ENCODE assay signal across 8 mouse cellular contexts in genomic region chr3:107931134-107931533, GRCm38 (mm10). TPM values are rescaled to one million over a fixed set of nuclear protein-coding genes. Genes with fewer than 3 reads are reported as not detected.
DNase-seq lines count a peak whose midpoint lies in the region; ATAC-seq lines count a peak whose summit lies in the region.

No protein-coding gene starts in this region.

- peak overlapping the region; percentile 37 to 38 for H3K4me3 ChIP-seq in heart, embryonic 14.5 days (ENCODE audit: control insufficient read depth in 1 of 2, insufficient read depth in 1 of 2, low read depth in 1 of 2, low read length in 2 of 2)
- H3K4me3 ChIP-seq in forebrain, embryonic 16.5 days (replicated peaks; ENCODE audit: low read length), result peak overlapping the region; percentile 44
- peak overlapping the region; percentile 35 for H3K4me3 ChIP-seq in liver, embryonic 15.5 days (replicated peaks)

- peaks cover 9 to 10% of the 10 kb centered on the region in 2 experiments for H3K4me1 ChIP-seq in heart, embryonic 14.5 days (ENCODE audit: control insufficient read depth in 2 of 2, insufficient read depth in 2 of 2, low read length in 2 of 2)
- H3K4me1 ChIP-seq in forebrain, embryonic 16.5 days (replicated peaks; ENCODE audit: control insufficient read depth, insufficient read depth, low read length), result peaks cover 15% of the 10 kb centered on the region
- H3K4me1 ChIP-seq in liver, embryonic 15.5 days (replicated peaks), result peaks cover 9% of the 10 kb centered on the region; the same call in 1 of the 2 replicates

- DNase-seq in heart, adult 9 months (ENCODE audit: low spot score in 2 of 2), result no peak
- DNase-seq in MN1 (ENCODE audit: low spot score), result peak; percentile 21
- no peak for DNase-seq in right cerebral cortex, adult 18-20 months
- DNase-seq in cerebellum, adult 11 months, result no peak
- DNase-seq in ovary, postnatal 36 days (ENCODE audit: low spot score), result no peak

- no peak for ATAC-seq in heart, embryonic 14.5 days (ENCODE audit: insufficient number of reproducible peaks, insufficient read depth, low FRiP score, low read depth)
- ATAC-seq in forebrain, embryonic 16.5 days, result no peak
- ATAC-seq in liver, embryonic 15.5 days (ENCODE audit: insufficient read depth), result no peak; the same call in 1 of the 2 replicates

- peak overlapping the region; percentile 65 for H3K9ac ChIP-seq in heart, embryonic 14.5 days (ENCODE audit: low read length)
- peak overlapping the region; percentile 57 for H3K9ac ChIP-seq in forebrain, embryonic 16.5 days (replicated peaks; ENCODE audit: low read depth, low read length)
- no peak overlapping the region for H3K9ac ChIP-seq in liver, embryonic 15.5 days

- peak overlapping the region; percentile 55 to 79 for H3K27ac ChIP-seq in heart, embryonic 14.5 days (replicated peaks in 1 of 2; ENCODE audit: control insufficient read depth in 1 of 2, insufficient read depth in 1 of 2, low read depth in 2 of 2, low read length in 2 of 2)
- H3K27ac ChIP-seq in forebrain, embryonic 16.5 days (ENCODE audit: low read length), result peak overlapping the region; percentile 78
- peak overlapping the region; percentile 55 for H3K27ac ChIP-seq in liver, embryonic 15.5 days (replicated peaks)

- H3K9me3 ChIP-seq in heart, embryonic 14.5 days (ENCODE audit: control insufficient read depth, low read length), result no peaks in the 10 kb centered on the region
- H3K9me3 ChIP-seq in forebrain, embryonic 16.5 days (ENCODE audit: control insufficient read depth, low read length), result no peaks in the 10 kb centered on the region
- no peaks in the 10 kb centered on the region for H3K9me3 ChIP-seq in liver, embryonic 15.5 days (replicated peaks)

- H3K4me2 ChIP-seq in heart, embryonic 14.5 days (ENCODE audit: low read length), result peak overlapping the region; percentile 63
- peak overlapping the region; percentile 61 for H3K4me2 ChIP-seq in forebrain, embryonic 16.5 days (ENCODE audit: low read length)
- H3K4me2 ChIP-seq in liver, embryonic 15.5 days, result peak overlapping the region; percentile 53

- no peaks in the 10 kb centered on the region for H3K36me3 ChIP-seq in heart, embryonic 14.5 days (ENCODE audit: control insufficient read depth, insufficient read depth, low read length)
- no peaks in the 10 kb centered on the region for H3K36me3 ChIP-seq in forebrain, embryonic 16.5 days (ENCODE audit: control insufficient read depth, insufficient read depth)
- H3K36me3 ChIP-seq in liver, embryonic 15.5 days (replicated peaks), result no peaks in the 10 kb centered on the region

- whole genome bisulfite sequencing in heart, embryonic 14.5 days, result 56% methylated on average over 2 of the region's 2 CpGs
- WGBS in forebrain, embryonic 16.5 days, result 44% methylated on average over 2 of the region's 2 CpGs
- WGBS in liver, embryonic 15.5 days (ENCODE audit: insufficient replicate concordance), result 43% methylated on average over 2 of the region's 2 CpGs

- H3K27me3 ChIP-seq in heart, embryonic 14.5 days (ENCODE audit: control insufficient read depth, insufficient read depth, low read length), result no peaks in the 10 kb centered on the region
- no peaks in the 10 kb centered on the region for H3K27me3 ChIP-seq in forebrain, embryonic 16.5 days (replicated peaks; ENCODE audit: control insufficient read depth, insufficient read depth, low read length)
- no peaks in the 10 kb centered on the region for H3K27me3 ChIP-seq in liver, embryonic 15.5 days

RNA-seq across cellular contexts. Expression of gene Gstm7, which starts 0.5 kb away (rescaled TPM):
- 20.1 and 22.2 TPM in 2 replicates for polyA plus RNA-seq in heart, embryonic 14.5 days (2014; fragmentation: Nextera tagmentation; extraction: Ambion mirVana)
- 65.5 and 70.7 TPM in 2 replicates for polyA plus RNA-seq in forebrain, embryonic 16.5 days (2015; fragmentation: Nextera tagmentation; extraction: Ambion mirVana)
- polyA plus RNA-seq in liver, embryonic 15.5 days (2015; fragmentation: Nextera tagmentation; extraction: Ambion mirVana), result 28.8 and 38.6 TPM in 2 replicates

RNA-seq across cellular contexts. Expression of gene Gstm6, which starts 12.4 kb away (rescaled TPM):
- 11.3 and 11.9 TPM in 2 replicates for polyA plus RNA-seq in heart, embryonic 14.5 days (2014; fragmentation: Nextera tagmentation; extraction: Ambion mirVana)
- 10.2 and 11.7 TPM in 2 replicates for polyA plus RNA-seq in forebrain, embryonic 16.5 days (2015; fragmentation: Nextera tagmentation; extraction: Ambion mirVana)
- 17.2 TPM in 2 replicates for polyA plus RNA-seq in liver, embryonic 15.5 days (2015; fragmentation: Nextera tagmentation; extraction: Ambion mirVana)

RNA-seq across cellular contexts. Expression of gene Gstm5, which starts 35.5 kb away (rescaled TPM):
- polyA plus RNA-seq in heart, embryonic 14.5 days (2014; fragmentation: Nextera tagmentation; extraction: Ambion mirVana), result 132 and 150 TPM in 2 replicates
- polyA plus RNA-seq in forebrain, embryonic 16.5 days (2015; fragmentation: Nextera tagmentation; extraction: Ambion mirVana), result 173 and 174 TPM in 2 replicates
- 158 and 174 TPM in 2 replicates for polyA plus RNA-seq in liver, embryonic 15.5 days (2015; fragmentation: Nextera tagmentation; extraction: Ambion mirVana)

RNA-seq across cellular contexts. Expression of gene Gstm3, which starts 37.9 kb away (rescaled TPM):
- not detected in 2 replicates for polyA plus RNA-seq in heart, embryonic 14.5 days (2014; fragmentation: Nextera tagmentation; extraction: Ambion mirVana)
- polyA plus RNA-seq in forebrain, embryonic 16.5 days (2015; fragmentation: Nextera tagmentation; extraction: Ambion mirVana), result not detected in 2 replicates
- polyA plus RNA-seq in liver, embryonic 15.5 days (2015; fragmentation: Nextera tagmentation; extraction: Ambion mirVana), result 14.9 and 15.4 TPM in 2 replicates

RNA-seq across cellular contexts. Expression of gene Eps8l3, which starts 54.1 kb away (rescaled TPM):
- polyA plus RNA-seq in heart, embryonic 14.5 days (2014; fragmentation: Nextera tagmentation; extraction: Ambion mirVana), result not detected in 2 replicates
- not detected in 2 replicates for polyA plus RNA-seq in forebrain, embryonic 16.5 days (2015; fragmentation: Nextera tagmentation; extraction: Ambion mirVana)
- 0.20 TPM in 1 of 2 replicates, not detected in the other for polyA plus RNA-seq in liver, embryonic 15.5 days (2015; fragmentation: Nextera tagmentation; extraction: Ambion mirVana)
